Mouse (Mus musculus): ENCODE measurements around the gene Igf2bp1.

GRCm38 (mm10) chr11:95959152-95959551 is 46.6 kb downstream of the Igf2bp1 start:
- TF ChIP-seq POLR2A (IDR thresholded peaks at IDR 0.05; ENCODE audit: borderline replicate concordance, extremely low read depth, insufficient read depth, insufficient read length, poor library complexity, severe bottlenecking) (no peak), CTCF (IDR thresholded peaks at IDR 0.05; ENCODE audit: borderline replicate concordance, extremely low read depth, insufficient read depth, insufficient read length) (peak; percentile 27; the same call in 1 of the 2 replicates)

All from brain, embryonic 14.5 days (tissue).